Mouse (Mus musculus) testis, adult 2 months (tissue): ENCODE results near the gene Ttf1. TPM values are rescaled to one million over a fixed set of nuclear protein-coding genes. Genes with fewer than 3 reads are reported as not detected.

Experiments used
- H3K27ac ChIP-seq: fragments of 200-500 bp; 2 replicates; pipeline ENCODE4 v1.5.1; 2012; ENCODE audit warnings: low read depth, low read length; ENCODE audit not compliant: control insufficient read depth, insufficient read depth
- H3K27me3 ChIP-seq: fragments of 200-500 bp; 2 replicates; pipeline ENCODE4 v1.6.1; 2012; ENCODE audit warnings: mild to moderate bottlenecking, low read length, moderate library complexity; ENCODE audit not compliant: control insufficient read depth, insufficient read depth
- H3K36me3 ChIP-seq: fragments of 200-500 bp; 2 replicates; pipeline ENCODE4 v1.6.1; 2012; ENCODE audit warnings: mild to moderate bottlenecking, low read length; ENCODE audit not compliant: control insufficient read depth, insufficient read depth
- H3K4me1 ChIP-seq: fragments of 200-500 bp; 2 replicates; pipeline ENCODE4 v1.6.1; 2012; ENCODE audit warnings: low read length; ENCODE audit not compliant: control insufficient read depth, insufficient read depth
- H3K4me3 ChIP-seq: fragments of 200-500 bp; 2 replicates; pipeline ENCODE4 v1.5.1; 2012; ENCODE audit warnings: low read depth, mild to moderate bottlenecking, low read length, moderate library complexity, mixed read lengths; ENCODE audit not compliant: control insufficient read depth
- CTCF ChIP-seq: fragments of 200-500 bp; IDR thresholded peaks from 2 replicates; pipeline ENCODE4 v1.5.1; 2012; ENCODE audit warnings: low read depth, mild to moderate bottlenecking, inconsistent platforms, low read length, moderate library complexity; ENCODE audit not compliant: control insufficient read depth, insufficient read depth, insufficient replicate concordance
- POLR2A ChIP-seq: fragments of 200-500 bp; IDR thresholded peaks from 2 replicates; pipeline ENCODE4 v1.6.1; 2012; ENCODE audit warnings: low read depth, mild to moderate bottlenecking, inconsistent platforms, low read length, moderate library complexity; ENCODE audit not compliant: control insufficient read depth
- polyA plus RNA-seq: library from polyadenylated mRNA; depleted of rRNA; stranded (reverse); fragments of >200 nt; gene quantifications from 2 replicates; pipeline ENCODE4 v1.2.3, GENCODE M21; 2012

The Ttf1 gene
- polyA plus RNA-seq, 1 experiment, result 8.1 TPM

DNA sequence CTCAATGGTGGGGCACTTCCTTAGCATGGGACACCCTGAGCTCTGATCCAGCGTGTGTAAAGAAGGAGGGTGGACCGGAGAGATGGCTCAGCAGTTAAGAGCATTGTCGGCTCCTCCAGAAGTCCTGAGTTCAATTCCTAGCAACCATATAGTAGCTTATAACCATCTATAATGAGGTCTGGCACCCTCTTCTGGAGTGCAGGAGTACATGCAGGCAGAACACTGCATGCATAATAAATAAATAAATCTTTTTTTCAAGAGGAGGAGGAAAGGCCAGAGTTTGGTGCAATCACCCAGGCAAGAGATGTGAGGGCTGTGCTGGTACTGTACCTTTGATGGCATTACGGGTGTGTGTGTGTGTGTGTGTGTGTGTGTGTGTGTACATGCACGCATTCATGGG, 17.9 kb upstream of the Ttf1 start:
- no peaks in the 10 kb centered on the region for H3K27me3 ChIP-seq
- TF ChIP-seq CTCF, result no peak
- no peak for TF ChIP-seq POLR2A
- no peak overlapping the region for H3K27ac ChIP-seq
- no peak overlapping the region for H3K4me3 ChIP-seq
- H3K36me3 ChIP-seq, result no peaks in the 10 kb centered on the region
- H3K4me1 ChIP-seq, result no peaks in the 10 kb centered on the region

DNA sequence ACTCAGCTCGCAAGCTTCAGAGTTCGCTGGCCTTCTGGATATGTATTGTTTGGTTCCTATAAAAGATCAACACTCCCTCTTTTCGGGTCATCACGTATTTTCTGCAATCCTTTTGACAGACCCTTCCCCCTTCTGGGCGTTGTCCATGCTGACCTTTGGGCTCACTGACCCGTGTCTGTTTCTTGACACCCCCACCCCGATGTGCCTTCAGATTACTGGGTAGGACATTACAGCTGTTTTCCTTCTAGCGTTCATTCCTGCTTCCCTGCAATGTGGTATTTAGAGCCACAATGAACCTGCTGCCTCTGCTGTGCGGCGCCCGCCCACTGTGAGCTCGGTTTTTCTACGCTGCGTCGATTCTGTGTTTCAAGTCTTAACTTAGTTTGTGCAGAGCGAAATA, 13.9 kb upstream of the Ttf1 start:
- Histone ChIP-seq H3K4me3 (no peak overlapping the region), H3K36me3 (no peaks in the 10 kb centered on the region), H3K4me1 (no peaks in the 10 kb centered on the region), H3K27ac (no peak overlapping the region), H3K27me3 (no peaks in the 10 kb centered on the region)
- TF ChIP-seq CTCF, result no peak
- TF ChIP-seq POLR2A, result no peak

DNA sequence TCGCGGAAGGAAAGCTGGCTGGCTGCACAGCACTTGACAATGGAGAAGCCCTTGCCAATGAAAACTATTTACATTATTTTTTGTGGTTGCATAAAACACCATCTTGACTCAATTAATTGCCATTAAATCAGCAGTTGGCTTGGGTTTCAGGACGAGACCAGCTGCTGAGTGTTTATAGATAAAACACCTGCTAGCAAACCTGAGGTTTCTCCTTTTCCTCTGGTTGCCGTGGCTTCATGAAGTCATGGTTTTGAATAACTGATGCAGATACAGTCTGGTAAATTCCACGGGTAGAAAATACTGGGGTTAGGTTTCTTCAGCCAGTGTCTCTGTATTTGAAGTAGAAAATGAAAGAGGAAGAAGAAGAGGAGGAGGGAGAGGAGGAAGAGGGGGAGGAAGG, 8.1 kb upstream of the Ttf1 start:
- TF ChIP-seq CTCF, result no peak
- no peak for TF ChIP-seq POLR2A
- H3K4me3 ChIP-seq, result no peak overlapping the region
- no peaks in the 10 kb centered on the region for H3K36me3 ChIP-seq
- H3K4me1 ChIP-seq, result peaks cover 12% of the 10 kb centered on the region
- H3K27me3 ChIP-seq, result no peaks in the 10 kb centered on the region
- no peak overlapping the region for H3K27ac ChIP-seq

DNA sequence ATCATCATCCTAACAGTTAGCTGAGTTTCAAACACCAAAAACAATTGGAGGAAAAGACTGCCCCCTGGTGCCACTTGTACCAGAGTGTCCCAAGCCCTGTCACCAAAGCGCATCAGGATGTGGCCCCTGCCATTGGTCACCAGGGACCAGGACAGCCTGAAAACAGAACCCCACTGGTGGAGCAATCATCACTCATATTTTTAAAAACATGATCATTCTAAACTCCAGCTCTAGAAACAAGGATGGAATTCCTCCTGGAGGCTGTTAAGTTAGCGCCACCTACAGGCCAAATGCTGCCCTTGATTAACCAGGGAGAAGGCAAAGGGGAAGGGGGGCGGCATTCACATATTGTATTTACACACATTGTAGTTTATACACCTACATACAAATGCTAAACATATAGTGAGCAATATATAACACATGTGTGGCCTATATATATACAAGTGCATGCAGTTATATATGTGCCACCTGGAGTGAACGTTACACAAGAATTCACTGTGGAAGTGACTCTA, 7.1 kb upstream of the Ttf1 start:
- Histone ChIP-seq H3K27me3 (no peaks in the 10 kb centered on the region), H3K4me3 (peak overlapping the region; percentile 90), H3K27ac (no peak overlapping the region), H3K4me1 (peaks cover 12% of the 10 kb centered on the region), H3K36me3 (no peaks in the 10 kb centered on the region)
- TF ChIP-seq CTCF (peak; percentile 39; the same call in 1 of the 2 replicates), POLR2A (no peak)

DNA sequence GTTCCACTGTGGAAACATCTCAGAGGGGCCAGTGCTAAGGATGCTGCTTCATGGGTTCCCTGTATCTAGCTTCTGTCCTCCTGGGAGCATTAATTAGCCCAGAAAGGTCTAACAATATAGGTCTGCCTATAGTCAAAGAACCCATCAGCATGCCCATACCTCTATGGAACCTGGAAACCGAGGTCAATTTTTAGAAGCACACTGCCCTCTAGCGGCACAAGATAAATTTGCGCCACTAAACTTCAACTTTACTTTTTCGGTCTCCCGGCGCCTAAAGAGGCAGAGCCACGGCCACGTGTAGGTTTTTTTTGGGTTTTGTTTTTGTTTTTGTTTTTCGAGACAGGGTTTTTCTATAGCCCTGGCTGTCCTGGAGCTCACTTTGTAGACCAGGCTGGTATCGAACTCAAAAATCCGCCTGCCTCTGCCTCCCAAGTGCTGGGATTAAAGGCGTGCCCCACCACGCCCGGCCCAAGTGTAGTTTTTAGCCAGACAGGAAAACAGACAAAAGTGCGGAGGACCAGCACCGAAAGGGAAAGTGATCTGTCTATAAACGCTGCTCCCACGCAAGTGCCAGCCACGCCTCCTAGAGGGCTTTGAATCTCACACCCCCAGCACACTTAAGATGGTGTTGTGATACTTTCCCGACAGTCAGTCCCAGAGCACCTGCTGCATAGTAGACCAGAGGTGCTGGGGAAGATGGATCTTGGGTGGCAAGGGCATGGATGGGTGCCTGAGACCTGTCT, 6.1 kb upstream of the Ttf1 start:
- peak; percentile 48; the same call in 1 of the 2 replicates for TF ChIP-seq CTCF
- no peak for TF ChIP-seq POLR2A

DNA sequence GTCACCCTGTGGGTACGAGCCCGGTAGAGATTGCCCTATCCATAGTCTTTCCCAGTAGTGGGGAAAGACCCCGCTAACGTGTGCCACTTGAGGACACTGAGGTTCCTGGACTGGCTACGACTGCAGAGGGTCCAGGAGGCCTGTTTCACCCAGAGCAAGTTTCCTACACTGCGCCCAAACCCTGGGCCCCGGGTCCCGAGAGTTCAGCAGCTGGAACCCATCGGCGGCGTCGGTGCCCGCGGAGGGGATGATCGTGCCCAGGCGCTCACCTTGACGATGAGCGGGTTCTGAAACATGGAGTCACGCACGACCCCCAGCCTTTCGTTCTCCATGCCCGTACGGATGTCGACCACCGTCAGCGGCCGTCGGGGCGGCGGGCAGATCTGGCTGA, 5.5 kb upstream of the Ttf1 start:
- H3K27me3 ChIP-seq, result no peaks in the 10 kb centered on the region

More for the DNA sequence above, 6.1 kb upstream of the Ttf1 start:
- Histone ChIP-seq H3K27me3 (no peaks in the 10 kb centered on the region), H3K27ac (no peak overlapping the region), H3K4me1 (peaks cover 12% of the 10 kb centered on the region), H3K36me3 (no peaks in the 10 kb centered on the region), H3K4me3 (peak overlapping the region; percentile 90)

DNA sequence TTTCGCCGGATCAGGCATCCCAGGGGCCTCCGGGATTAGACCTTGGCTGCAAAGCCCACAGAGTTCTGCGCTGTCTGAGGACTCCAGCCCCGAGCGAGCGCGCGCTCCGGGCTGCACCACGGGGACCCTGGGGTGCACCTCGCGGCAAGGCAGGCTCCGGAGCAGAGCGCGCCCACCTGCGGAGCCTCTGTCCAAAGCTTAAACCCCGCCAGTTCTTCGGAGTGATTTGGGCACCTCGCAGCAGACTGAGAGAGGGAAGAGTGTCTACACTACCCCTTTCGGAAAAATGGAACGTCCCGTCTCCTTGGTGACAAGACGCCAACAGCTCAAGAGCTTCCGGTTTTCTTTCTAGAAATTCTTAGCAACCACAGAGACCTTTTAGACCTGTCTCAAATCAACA, 5.1 kb upstream of the Ttf1 start, which contains the start of gene Cfap77:
Gene Cfap77, minus strand, starts transcription at position 76 of the 400 bp plus-strand sequence.
- H3K27me3 ChIP-seq, result no peaks in the 10 kb centered on the region

More for the DNA sequence above, 5.5 kb upstream of the Ttf1 start:
- no peak overlapping the region; the same call in 1 of the 2 replicates for H3K27ac ChIP-seq
- H3K4me3 ChIP-seq, result peak overlapping the region; percentile 90
- no peaks in the 10 kb centered on the region for H3K36me3 ChIP-seq
- peaks cover 12% of the 10 kb centered on the region for H3K4me1 ChIP-seq
- TF ChIP-seq CTCF (no peak), POLR2A (no peak; the same call in 1 of the 2 replicates)

More for the DNA sequence above, 5.1 kb upstream of the Ttf1 start, which contains the start of gene Cfap77:
- H3K4me1 ChIP-seq, result peaks cover 12% of the 10 kb centered on the region
- peak within 1 kb of the TSS; percentile 78 for H3K27ac ChIP-seq
- H3K4me3 ChIP-seq, result peak within 1 kb of the TSS; percentile 90
- TF ChIP-seq POLR2A, result no peak; the same call in 1 of the 2 replicates
- TF ChIP-seq CTCF, result no peak
- no peaks in the 10 kb centered on the region for H3K36me3 ChIP-seq
